Mouse (Mus musculus): ENCODE results near the gene Tmem252. TPM values are rescaled to one million over a fixed set of nuclear protein-coding genes. Genes with fewer than 3 reads are reported as not detected.

Gene Tmem252
- polyA plus RNA-seq, 1 experiment from 2014 or later, result 1.5 TPM

DNA sequence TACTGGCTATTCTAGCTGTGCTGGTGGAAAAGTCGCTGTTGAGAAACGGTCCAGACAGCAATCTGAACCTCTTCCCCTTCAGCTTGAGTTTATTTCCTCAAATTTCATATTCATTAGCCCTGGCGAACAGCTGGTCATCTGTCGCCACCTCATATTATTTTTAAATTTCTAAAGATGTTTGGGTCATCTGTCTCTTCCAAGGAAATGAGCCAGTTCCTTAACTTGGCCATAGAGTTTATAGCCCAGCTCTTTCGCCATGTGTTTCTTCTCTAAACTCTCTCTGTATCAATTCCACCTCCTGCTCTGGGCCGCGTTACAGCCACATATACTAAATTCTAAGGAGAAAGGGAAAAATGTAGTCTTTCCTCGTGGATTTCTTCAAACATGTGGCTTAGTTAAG is 29.9 kb downstream of the Tmem252 start:
- H3K9ac ChIP-seq (replicated peaks), result no peak overlapping the region
- no peak overlapping the region for H3K4me3 ChIP-seq (replicated peaks)
- H3K4me1 ChIP-seq (replicated peaks), result peaks cover 11% of the 10 kb centered on the region
- no peak for ATAC-seq (ENCODE audit: insufficient number of reproducible peaks, insufficient read depth, low FRiP score, low TSS enrichment, low read depth)
- H3K27me3 ChIP-seq, result peaks cover 4% of the 10 kb centered on the region
- 47% methylated on average over 8 of the region's 8 CpGs for WGBS
- H3K27ac ChIP-seq, result no peak overlapping the region
- H3K36me3 ChIP-seq, result no peaks in the 10 kb centered on the region
- H3K9me3 ChIP-seq, result no peaks in the 10 kb centered on the region
- no peak overlapping the region for H3K4me2 ChIP-seq

GRCm38 (mm10) chr19:24704326-24704725 is 30.5 kb downstream of the Tmem252 start:
- no peaks in the 10 kb centered on the region for H3K9me3 ChIP-seq
- no peak overlapping the region for H3K9ac ChIP-seq (replicated peaks)
- H3K27me3 ChIP-seq, result peaks cover 4% of the 10 kb centered on the region
- H3K4me1 ChIP-seq (replicated peaks), result peaks cover 11% of the 10 kb centered on the region
- no peak for ATAC-seq (ENCODE audit: insufficient number of reproducible peaks, insufficient read depth, low FRiP score, low TSS enrichment, low read depth)
- WGBS, result 68% methylated on average over 2 of the region's 2 CpGs
- H3K36me3 ChIP-seq, result no peaks in the 10 kb centered on the region
- H3K4me3 ChIP-seq (replicated peaks), result no peak overlapping the region
- H3K4me2 ChIP-seq, result no peak overlapping the region
- no peak overlapping the region for H3K27ac ChIP-seq

GRCm38 (mm10) chr19:24705395-24705794 is 31.6 kb downstream of the Tmem252 start:
- Histone ChIP-seq H3K9ac (replicated peaks) (no peak overlapping the region), H3K27me3 (peaks cover 4% of the 10 kb centered on the region), H3K4me2 (no peak overlapping the region), H3K27ac (no peak overlapping the region), H3K36me3 (no peaks in the 10 kb centered on the region), H3K4me3 (replicated peaks) (no peak overlapping the region), H3K9me3 (no peaks in the 10 kb centered on the region), H3K4me1 (replicated peaks) (peaks cover 11% of the 10 kb centered on the region)
- ATAC-seq (ENCODE audit: insufficient number of reproducible peaks, insufficient read depth, low FRiP score, low TSS enrichment, low read depth), result no peak
- WGBS, result 75% methylated on average over 1 of the region's 1 CpGs

DNA sequence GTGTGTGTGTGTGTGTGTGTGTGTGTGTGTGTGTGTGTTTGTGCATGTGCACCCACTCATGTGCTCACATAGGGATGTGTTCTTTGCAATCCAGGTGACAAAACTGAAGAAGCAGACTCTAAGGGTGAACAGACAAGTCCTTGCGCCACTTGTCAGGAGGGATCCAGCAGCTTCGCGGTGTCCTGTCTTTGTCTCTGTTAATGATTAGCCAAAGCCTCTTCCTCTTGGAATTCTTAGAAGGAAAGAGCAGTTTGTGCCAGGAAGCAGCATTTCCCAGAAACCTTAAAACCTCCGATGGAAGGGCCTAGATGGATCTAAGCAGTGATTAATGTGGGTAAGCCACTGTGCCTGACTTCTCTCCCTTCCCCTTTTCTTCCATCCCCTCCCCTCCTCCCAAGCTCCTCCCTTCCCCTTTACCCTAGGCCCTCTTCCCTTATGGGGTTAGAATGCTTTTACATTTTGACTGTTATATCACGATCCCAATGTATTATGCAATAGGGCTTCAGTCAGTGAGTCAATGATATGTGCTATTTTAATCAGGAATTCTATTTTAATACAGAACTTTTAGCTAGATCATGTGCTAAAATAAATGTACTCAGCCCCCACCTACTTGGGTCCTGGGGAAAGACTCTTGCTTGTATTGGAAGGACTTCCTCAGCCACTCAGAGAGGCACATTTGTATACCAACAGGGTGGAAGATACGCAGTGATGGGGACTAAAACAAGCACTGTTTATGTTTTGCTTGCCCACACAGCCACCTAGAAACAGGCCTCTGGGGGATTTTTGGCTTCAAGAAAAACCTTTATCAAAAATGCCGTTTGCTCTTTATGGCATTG is 33.5 kb downstream of the Tmem252 start:
- no peaks in the 10 kb centered on the region for H3K9me3 ChIP-seq
- no peak overlapping the region for H3K4me3 ChIP-seq (replicated peaks)

DNA sequence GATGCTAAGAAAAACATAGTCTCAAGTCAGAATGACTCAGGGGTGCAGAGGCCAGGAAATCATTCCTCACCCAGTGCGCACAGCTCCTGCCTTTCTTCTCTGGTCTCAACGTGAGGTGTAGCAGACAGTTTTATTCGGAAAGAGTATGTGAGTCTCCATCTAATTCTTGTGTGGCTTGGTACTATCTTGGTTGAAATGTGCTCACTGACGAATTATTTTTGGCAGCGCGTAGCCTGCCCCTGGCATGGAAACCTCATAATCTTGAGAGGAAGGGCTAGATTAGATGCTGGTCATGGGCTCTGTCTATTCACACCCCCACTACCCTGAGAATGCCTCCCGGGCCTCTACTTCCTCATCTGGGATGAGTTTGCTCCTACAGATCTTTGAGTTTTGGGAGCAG is 34.2 kb downstream of the Tmem252 start:
- H3K4me2 ChIP-seq, result no peak overlapping the region
- no peak for ATAC-seq (ENCODE audit: insufficient number of reproducible peaks, insufficient read depth, low FRiP score, low TSS enrichment, low read depth)
- WGBS, result 87% methylated on average over 7 of the region's 7 CpGs
- H3K9ac ChIP-seq (replicated peaks), result no peak overlapping the region
- H3K4me3 ChIP-seq (replicated peaks), result no peak overlapping the region
- H3K9me3 ChIP-seq, result no peaks in the 10 kb centered on the region
- H3K27me3 ChIP-seq, result peaks cover 4% of the 10 kb centered on the region
- H3K4me1 ChIP-seq (replicated peaks), result peaks cover 11% of the 10 kb centered on the region
- no peak overlapping the region for H3K27ac ChIP-seq
- H3K36me3 ChIP-seq, result no peaks in the 10 kb centered on the region

More for the DNA sequence above, 33.5 kb downstream of the Tmem252 start:
- Histone ChIP-seq H3K36me3 (no peaks in the 10 kb centered on the region), H3K4me2 (no peak overlapping the region), H3K27ac (no peak overlapping the region), H3K9ac (replicated peaks) (no peak overlapping the region), H3K4me1 (replicated peaks) (peaks cover 11% of the 10 kb centered on the region), H3K27me3 (peaks cover 4% of the 10 kb centered on the region)
- ATAC-seq (ENCODE audit: insufficient number of reproducible peaks, insufficient read depth, low FRiP score, low TSS enrichment, low read depth), result no peak
- 78% methylated on average over 7 of the region's 7 CpGs for WGBS

DNA sequence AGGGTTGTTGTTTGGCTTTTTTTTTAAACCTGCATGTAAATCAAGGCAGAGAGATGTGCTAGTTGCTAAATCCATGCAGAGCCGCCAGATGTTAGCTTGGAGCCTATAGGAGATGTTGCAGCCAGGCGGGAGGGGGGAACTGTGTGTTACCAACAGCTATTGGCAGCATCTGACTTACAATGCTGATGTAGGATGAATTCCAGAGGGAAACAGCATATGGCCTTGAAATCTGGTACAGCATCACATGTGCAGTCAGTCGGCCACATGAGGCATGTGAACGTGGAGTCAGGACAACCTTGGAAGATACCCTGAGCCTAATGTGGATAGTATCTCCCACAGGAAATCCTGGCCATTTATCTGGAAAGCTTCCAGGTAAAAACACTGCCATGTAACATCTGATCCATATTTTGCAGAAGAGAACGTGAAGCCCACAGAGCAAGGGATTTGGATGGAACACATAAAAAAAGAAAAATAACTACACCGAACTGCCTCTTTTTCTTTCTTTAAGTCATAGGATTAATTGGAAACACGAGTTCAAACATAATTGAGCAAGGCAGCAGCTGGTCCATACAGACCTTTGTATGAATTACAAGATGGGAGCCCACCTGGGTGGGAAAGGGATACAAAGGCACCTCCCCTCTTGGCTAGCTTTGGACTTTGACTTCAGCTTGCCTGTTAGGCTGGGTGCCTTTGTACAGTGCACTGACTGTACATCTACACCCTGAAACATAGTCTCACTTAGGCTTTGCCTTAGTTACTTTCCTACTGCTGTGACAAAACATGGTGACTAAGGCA is 42.7 kb downstream of the Tmem252 start:
- WGBS, result 74% methylated on average over 7 of the region's 7 CpGs
- ATAC-seq (ENCODE audit: insufficient number of reproducible peaks, insufficient read depth, low FRiP score, low TSS enrichment, low read depth), result no peak

DNA sequence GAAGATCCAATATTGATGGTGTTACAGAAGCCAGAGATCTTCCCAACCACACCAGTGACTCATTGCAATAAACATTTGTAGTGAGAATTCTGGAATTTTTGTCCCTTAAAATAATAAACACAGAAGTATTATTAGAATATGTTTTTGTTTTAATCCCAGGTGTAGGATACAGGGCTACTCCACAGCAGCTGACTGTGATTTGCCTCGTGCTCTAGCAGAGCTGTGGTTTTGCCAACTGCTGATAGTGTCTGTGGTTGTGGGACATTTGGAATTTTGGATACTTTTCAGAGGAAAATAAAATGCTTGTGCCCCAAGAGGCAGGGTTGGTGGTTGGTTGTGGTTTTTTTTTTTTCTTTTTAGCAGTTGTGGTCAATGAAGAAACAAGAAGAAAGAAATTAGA is 44.2 kb downstream of the Tmem252 start:
- no peak for ATAC-seq (ENCODE audit: insufficient number of reproducible peaks, insufficient read depth, low FRiP score, low TSS enrichment, low read depth)
- no peak overlapping the region for H3K4me3 ChIP-seq (replicated peaks)
- H3K36me3 ChIP-seq, result no peaks in the 10 kb centered on the region
- H3K9ac ChIP-seq (replicated peaks), result no peak overlapping the region
- no peaks in the 10 kb centered on the region for H3K27me3 ChIP-seq
- H3K4me1 ChIP-seq (replicated peaks), result no peaks in the 10 kb centered on the region
- H3K4me2 ChIP-seq, result no peak overlapping the region
- 81% methylated on average over 1 of the region's 1 CpGs for WGBS
- no peaks in the 10 kb centered on the region for H3K9me3 ChIP-seq
- H3K27ac ChIP-seq, result no peak overlapping the region

More for the DNA sequence above, 42.7 kb downstream of the Tmem252 start:
- H3K27ac ChIP-seq, result no peak overlapping the region
- no peaks in the 10 kb centered on the region for H3K9me3 ChIP-seq
- no peak overlapping the region for H3K4me3 ChIP-seq (replicated peaks)
- no peak overlapping the region for H3K4me2 ChIP-seq
- no peaks in the 10 kb centered on the region for H3K36me3 ChIP-seq
- H3K27me3 ChIP-seq, result no peaks in the 10 kb centered on the region
- no peak overlapping the region for H3K9ac ChIP-seq (replicated peaks)
- no peaks in the 10 kb centered on the region for H3K4me1 ChIP-seq (replicated peaks)

DNA sequence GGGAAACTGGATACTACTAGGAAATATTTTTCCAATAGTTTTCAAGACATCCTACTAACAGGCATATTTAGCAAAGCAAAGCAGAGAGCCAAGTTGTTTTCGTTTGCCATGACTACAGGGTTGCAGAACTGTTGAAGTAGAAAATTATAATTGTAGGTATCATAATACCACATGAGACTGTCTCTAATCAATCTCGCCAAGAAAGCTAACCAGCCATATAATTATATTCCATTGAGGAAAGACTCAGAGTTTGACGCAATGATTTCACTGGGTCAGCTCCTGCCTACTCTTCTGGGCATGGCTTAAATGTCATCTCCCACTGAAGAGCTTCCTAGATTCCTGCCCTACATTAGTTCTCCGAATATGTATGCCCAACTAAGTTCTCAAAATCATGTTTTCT is 45.7 kb downstream of the Tmem252 start:
- H3K9ac ChIP-seq (replicated peaks), result no peak overlapping the region
- no peaks in the 10 kb centered on the region for H3K4me1 ChIP-seq (replicated peaks)
- no peaks in the 10 kb centered on the region for H3K27me3 ChIP-seq
- H3K4me2 ChIP-seq, result no peak overlapping the region
- no peak overlapping the region for H3K4me3 ChIP-seq (replicated peaks)
- no peaks in the 10 kb centered on the region for H3K36me3 ChIP-seq
- ATAC-seq (ENCODE audit: insufficient number of reproducible peaks, insufficient read depth, low FRiP score, low TSS enrichment, low read depth), result no peak
- WGBS, result 83% methylated on average over 4 of the region's 4 CpGs
- H3K27ac ChIP-seq, result no peak overlapping the region
- no peaks in the 10 kb centered on the region for H3K9me3 ChIP-seq

- ATAC-seq (ENCODE audit: insufficient number of reproducible peaks, insufficient read depth, low FRiP score, low TSS enrichment, low read depth), result no peak
- Histone ChIP-seq H3K4me2 (no peak overlapping the region), H3K9me3 (no peaks in the 10 kb centered on the region), H3K4me1 (replicated peaks) (no peaks in the 10 kb centered on the region), H3K4me3 (replicated peaks) (no peak overlapping the region), H3K9ac (replicated peaks) (no peak overlapping the region), H3K36me3 (no peaks in the 10 kb centered on the region), H3K27ac (no peak overlapping the region), H3K27me3 (no peaks in the 10 kb centered on the region)
These were observed 46.6 kb downstream of the Tmem252 start for GRCm38 (mm10) chr19:24720448-24720847.

DNA sequence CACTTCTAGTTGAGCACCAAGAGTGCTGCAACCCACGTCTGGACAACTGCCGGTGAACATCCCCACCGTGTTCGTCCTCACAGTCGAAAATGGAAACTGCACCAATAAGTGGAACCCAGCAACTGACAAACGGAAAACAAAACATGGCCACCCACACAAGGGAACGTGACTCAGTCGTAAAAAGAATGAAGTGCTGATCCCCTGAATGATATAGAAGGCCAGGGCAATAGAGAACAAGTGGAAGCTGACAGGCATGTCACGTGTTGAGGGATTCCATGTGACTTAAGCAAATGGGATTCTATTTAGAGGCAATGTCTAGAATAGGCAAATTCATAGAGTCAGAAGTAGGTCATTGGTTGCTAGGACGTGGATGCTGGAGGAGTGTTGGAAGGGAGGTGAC is 50.6 kb downstream of the Tmem252 start:
- WGBS, result 84% methylated on average over 10 of the region's 10 CpGs
- Histone ChIP-seq H3K9me3 (no peaks in the 10 kb centered on the region), H3K4me1 (replicated peaks) (no peaks in the 10 kb centered on the region), H3K27ac (no peak overlapping the region), H3K4me3 (replicated peaks) (no peak overlapping the region), H3K27me3 (no peaks in the 10 kb centered on the region), H3K9ac (replicated peaks) (no peak overlapping the region), H3K4me2 (no peak overlapping the region), H3K36me3 (no peaks in the 10 kb centered on the region)
- no peak for ATAC-seq (ENCODE audit: insufficient number of reproducible peaks, insufficient read depth, low FRiP score, low TSS enrichment, low read depth)

- H3K4me3 ChIP-seq (replicated peaks), result no peak overlapping the region
- no peak overlapping the region for H3K27ac ChIP-seq
- no peaks in the 10 kb centered on the region for H3K27me3 ChIP-seq
- H3K4me2 ChIP-seq, result no peak overlapping the region
- ATAC-seq (ENCODE audit: insufficient number of reproducible peaks, insufficient read depth, low FRiP score, low TSS enrichment, low read depth), result no peak
- H3K9me3 ChIP-seq, result no peaks in the 10 kb centered on the region
- peaks cover under 1% of the 10 kb centered on the region; the same call in 1 of the 2 replicates for H3K4me1 ChIP-seq (replicated peaks)
- H3K9ac ChIP-seq (replicated peaks), result no peak overlapping the region
- 70% methylated on average over 5 of the region's 5 CpGs for WGBS
- no peaks in the 10 kb centered on the region for H3K36me3 ChIP-seq
These were observed 56.9 kb downstream of the Tmem252 start for GRCm38 (mm10) chr19:24730661-24731060.

All from limb, embryonic 12.5 days (tissue).